Mouse (Mus musculus) E14TG2a.4 (cell line): ENCODE results near the gene Aff3.

Experiments used
- CTCF ChIP-seq: conservative IDR thresholded peaks from 2 replicates; pipeline ENCODE4 v1.5.1; 2014; ENCODE audit warnings: low read length
- NANOG ChIP-seq: IDR thresholded peaks from 2 replicates; pipeline ENCODE4 v1.6.1; 2014; ENCODE audit warnings: borderline replicate concordance, low read length, mixed read lengths

DNA sequence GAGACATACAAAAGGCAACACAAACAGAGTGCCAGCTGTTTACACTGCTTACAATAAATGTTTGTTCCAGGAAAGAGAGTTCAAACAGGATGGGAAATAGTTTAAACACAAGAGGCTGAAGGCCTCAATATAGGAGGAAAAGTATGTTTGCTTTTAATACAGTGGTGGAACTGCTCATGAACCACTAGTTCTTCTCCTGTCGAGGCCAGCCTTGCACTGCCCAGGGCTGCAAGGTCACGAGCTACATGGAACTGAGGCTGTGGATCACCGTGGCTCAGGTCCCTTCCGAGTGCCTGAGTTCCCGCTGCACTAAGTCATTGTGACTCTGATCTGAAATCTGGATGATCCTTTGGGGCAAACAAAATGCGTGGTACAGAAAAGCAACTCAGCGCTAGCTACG, 73.6 kb downstream of the Aff3 start:
- TF ChIP-seq CTCF (no peak), NANOG (no peak)
